Mouse (Mus musculus) midbrain, embryonic 16.5 days (tissue): ENCODE measurements at regions not wholly inside any gene's neighbourhood (a gene's known extent, or its start where the extent isn't known, plus 50 kb on each side); places are given as distances from the start of the nearest gene placed in this dataset.

Source experiments
- ATAC-seq: fragments of 200-750 bp; cut with Nextera tagmentation; 2 replicates; pipeline ENCODE4 v1.8.0; 2017; ENCODE audit warnings: moderate TSS enrichment
- H3K27ac ChIP-seq: fragments of 300-500 bp; sonication (generic); 2 replicates; pipeline ENCODE4 v1.5.1; 2014; ENCODE audit warnings: mild to moderate bottlenecking, low read length, mixed read lengths
- H3K27me3 ChIP-seq: fragments of 300-500 bp; sonication (generic); 2 replicates; pipeline ENCODE4 v1.6.1; 2014; ENCODE audit warnings: low read depth, low read length, mixed read lengths; ENCODE audit not compliant: control insufficient read depth, insufficient read depth
- H3K36me3 ChIP-seq: fragments of 300-500 bp; sonication (generic); 2 replicates; pipeline ENCODE4 v1.6.1; 2014; ENCODE audit warnings: mild to moderate bottlenecking, low read length, moderate library complexity, mixed read lengths; ENCODE audit not compliant: control insufficient read depth, insufficient read depth
- H3K4me1 ChIP-seq: fragments of 300-500 bp; sonication (generic); 2 replicates; pipeline ENCODE4 v1.6.1; 2014; ENCODE audit warnings: mild to moderate bottlenecking, low read length, mixed read lengths; ENCODE audit not compliant: control insufficient read depth, insufficient read depth
- H3K4me2 ChIP-seq: fragments of 300-500 bp; sonication (generic); 2 replicates; pipeline ENCODE4 v1.6.1; 2014; ENCODE audit warnings: mild to moderate bottlenecking, low read length, mixed read lengths
- H3K4me3 ChIP-seq: fragments of 300-500 bp; sonication (generic); 2 replicates; pipeline ENCODE4 v1.5.1; 2014; ENCODE audit warnings: low read depth, mild to moderate bottlenecking, low read length, moderate library complexity, mixed read lengths
- H3K9ac ChIP-seq: fragments of 300-500 bp; sonication (generic); 2 replicates; pipeline ENCODE4 v1.6.1; 2014; ENCODE audit warnings: low read depth, low read length, mixed read lengths
- H3K9me3 ChIP-seq: fragments of 300-500 bp; sonication (generic); replicated peaks from 2 replicates; pipeline ENCODE4 v1.6.1; 2014; ENCODE audit warnings: mild to moderate bottlenecking, low read length, mixed read lengths; ENCODE audit not compliant: control insufficient read depth, poor library complexity, severe bottlenecking
- WGBS: fragments of 180-500 bp; shearing (Covaris S2); extraction: QIAGEN DNeasy Blood & Tissue Kit; methylation state at CpG from one replicate; pipeline ENCODE4 v1.1.7; 2014; 5-methylcytosine and 5-hydroxymethylcytosine counted together

- Histone ChIP-seq H3K4me1 (peaks cover 5% of the 10 kb centered on the region), H3K9ac (peak overlapping the region; percentile 30; the same call in 1 of the 2 replicates), H3K4me3 (no peak overlapping the region), H3K36me3 (no peaks in the 10 kb centered on the region), H3K27me3 (no peaks in the 10 kb centered on the region), H3K27ac (no peak overlapping the region), H3K9me3 (no peaks in the 10 kb centered on the region), H3K4me2 (no peak overlapping the region)
- 18% methylated on average over 11 of the region's 11 CpGs for WGBS
- ATAC-seq: no peak
Observed at GRCm38 (mm10) chr6:127250874-127251670, 99.1 kb upstream of the Ccnd2 start.

GRCm38 (mm10) chr6:127251671-127251985 lies 99.6 kb upstream of the Ccnd2 start:
- Histone ChIP-seq H3K4me2 (no peak overlapping the region), H3K27me3 (no peaks in the 10 kb centered on the region), H3K9ac (peak overlapping the region; percentile 30; the same call in 1 of the 2 replicates), H3K36me3 (no peaks in the 10 kb centered on the region), H3K27ac (no peak overlapping the region), H3K9me3 (0 out of 2 replicates have a peak, but pooled peaks cover 2% of the 10 kb centered on the region), H3K4me1 (peaks cover 5% of the 10 kb centered on the region), H3K4me3 (no peak overlapping the region)
- no peak for ATAC-seq
- 6% methylated on average over 5 of the region's 5 CpGs for WGBS

GRCm38 (mm10) chr6:127252000-127252721 lies 100.2 kb upstream of the Ccnd2 start:
- no peak overlapping the region for H3K4me2 ChIP-seq
- H3K27me3 ChIP-seq: no peaks in the 10 kb centered on the region
- 8% methylated on average over 3 of the region's 3 CpGs for WGBS

GRCm38 (mm10) chr6:127253935-127254334 lies 101.9 kb upstream of the Ccnd2 start:
- no peak for ATAC-seq

More at GRCm38 (mm10) chr6:127252000-127252721, 100.2 kb upstream of the Ccnd2 start:
- H3K36me3 ChIP-seq: no peaks in the 10 kb centered on the region
- H3K9me3 ChIP-seq: 0 out of 2 replicates have a peak, but pooled peaks cover 2% of the 10 kb centered on the region
- ATAC-seq: no peak
- peaks cover 5% of the 10 kb centered on the region for H3K4me1 ChIP-seq
- H3K27ac ChIP-seq: no peak overlapping the region
- H3K4me3 ChIP-seq: no peak overlapping the region
- H3K9ac ChIP-seq: peak overlapping the region; percentile 30; the same call in 1 of the 2 replicates

GRCm38 (mm10) chr6:127263903-127264680 lies 112.1 kb upstream of the Ccnd2 start:
- H3K4me3 ChIP-seq: no peak overlapping the region
- H3K4me1 ChIP-seq: peaks cover 8% of the 10 kb centered on the region; the same call in 1 of the 2 replicates
- no peaks in the 10 kb centered on the region for H3K9me3 ChIP-seq
- H3K27me3 ChIP-seq: no peaks in the 10 kb centered on the region
- no peak overlapping the region for H3K27ac ChIP-seq
- no peak overlapping the region for H3K4me2 ChIP-seq
- H3K36me3 ChIP-seq: no peaks in the 10 kb centered on the region
- H3K9ac ChIP-seq: no peak overlapping the region
- WGBS: 80% methylated on average over 5 of the region's 5 CpGs
- no peak for ATAC-seq

More at GRCm38 (mm10) chr6:127253935-127254334, 101.9 kb upstream of the Ccnd2 start:
- no peaks in the 10 kb centered on the region for H3K27me3 ChIP-seq
- WGBS: 91% methylated on average over 3 of the region's 3 CpGs
- 0 out of 2 replicates have a peak, but pooled peaks cover 2% of the 10 kb centered on the region for H3K9me3 ChIP-seq
- no peak overlapping the region for H3K9ac ChIP-seq
- H3K4me2 ChIP-seq: no peak overlapping the region
- no peak overlapping the region for H3K4me3 ChIP-seq
- H3K27ac ChIP-seq: no peak overlapping the region
- H3K36me3 ChIP-seq: no peaks in the 10 kb centered on the region
- H3K4me1 ChIP-seq: peaks cover 5% of the 10 kb centered on the region

GRCm38 (mm10) chr6:127265063-127265775 lies 113.2 kb upstream of the Ccnd2 start:
- 77% methylated on average over 9 of the region's 9 CpGs for WGBS
- Histone ChIP-seq H3K27ac (no peak overlapping the region), H3K36me3 (no peaks in the 10 kb centered on the region), H3K4me1 (peaks cover 8% of the 10 kb centered on the region; the same call in 1 of the 2 replicates), H3K27me3 (no peaks in the 10 kb centered on the region), H3K9ac (no peak overlapping the region), H3K4me3 (no peak overlapping the region), H3K9me3 (no peaks in the 10 kb centered on the region), H3K4me2 (no peak overlapping the region)
- no peak for ATAC-seq

- 13% methylated on average over 21 of the region's 21 CpGs for WGBS
- H3K4me1 ChIP-seq: peaks cover 8% of the 10 kb centered on the region; the same call in 1 of the 2 replicates
- no peaks in the 10 kb centered on the region for H3K36me3 ChIP-seq
- H3K9me3 ChIP-seq: no peaks in the 10 kb centered on the region
- H3K27ac ChIP-seq: peak overlapping the region; percentile 37; the same call in 1 of the 2 replicates
- H3K4me3 ChIP-seq: peak overlapping the region; percentile 30
- H3K4me2 ChIP-seq: peak overlapping the region; percentile 63
- peak overlapping the region; percentile 60; the same call in 1 of the 2 replicates for H3K9ac ChIP-seq
- peak; percentile 47; the same call in 1 of the 2 replicates for ATAC-seq
- no peaks in the 10 kb centered on the region for H3K27me3 ChIP-seq
Observed at GRCm38 (mm10) chr6:127265901-127266812, 114.2 kb upstream of the Ccnd2 start.
